Mouse (Mus musculus) liver, embryonic 14.5 days (tissue): ENCODE data around the gene Pwp1. TPM values are rescaled to one million over a fixed set of nuclear protein-coding genes. Genes with fewer than 3 reads are reported as not detected.

ENCODE experiments used
- ATAC-seq: fragments of 200-750 bp; cut with Nextera tagmentation; 2 replicates; pipeline ENCODE4 v1.8.0; 2017; ENCODE audit warnings: moderate number of reproducible peaks, mild to moderate bottlenecking, moderate library complexity; ENCODE audit not compliant: insufficient read depth
- DNase-seq, 3 experiments: peaks; one replicate each; pipeline ENCODE4 v3.0.0-alpha.2; 2012 to 2013; ENCODE audit warnings: low read depth in 3 of 3, low spot score in 3 of 3
- H3K27ac ChIP-seq: fragments of 300-500 bp; sonication (generic); 2 replicates; pipeline ENCODE4 v1.5.1; 2014; ENCODE audit warnings: moderate library complexity, mild to moderate bottlenecking, control low read depth, inconsistent platforms
- H3K27me3 ChIP-seq: fragments of 300-500 bp; sonication (generic); 2 replicates; pipeline ENCODE4 v1.6.1; 2014; ENCODE audit warnings: mild to moderate bottlenecking, low read length, moderate library complexity; ENCODE audit not compliant: control insufficient read depth, insufficient read depth
- H3K36me3 ChIP-seq: fragments of 300-500 bp; sonication (generic); replicated peaks from 2 replicates; pipeline ENCODE4 v1.6.1; 2014; ENCODE audit warnings: low read depth; ENCODE audit not compliant: control insufficient read depth, insufficient read depth
- H3K4me1 ChIP-seq, 2 experiments: fragments of 200-500 bp in 1 of 2; fragments of 300-500 bp in 1 of 2; sonication (generic) in 1 of 2; replicated peaks; 2 replicates each; pipeline ENCODE4 v1.6.1; 2012 to 2014; ENCODE audit warnings: antibody characterized with exemption in 1 of 2, inconsistent platforms in 1 of 2, low read length in 1 of 2; ENCODE audit not compliant: control insufficient read depth in 2 of 2, insufficient read depth in 2 of 2
- H3K4me2 ChIP-seq: fragments of 300-500 bp; sonication (generic); 2 replicates; pipeline ENCODE4 v1.6.1; 2014; ENCODE audit warnings: low read depth, mild to moderate bottlenecking, control low read depth, moderate library complexity
- H3K4me3 ChIP-seq, 2 experiments: fragments of 200-500 bp in 1 of 2; fragments of 300-500 bp in 1 of 2; sonication (generic) in 1 of 2; 2 replicates each; pipeline ENCODE4 v1.5.1; 2012 to 2014; ENCODE audit warnings: low read depth in 2 of 2, low read length in 2 of 2, mild to moderate bottlenecking in 2 of 2, control low read depth in 1 of 2, inconsistent platforms in 1 of 2, moderate library complexity in 1 of 2; ENCODE audit not compliant: insufficient read depth in 1 of 2
- H3K9ac ChIP-seq: fragments of 300-500 bp; sonication (generic); replicated peaks from 2 replicates; pipeline ENCODE4 v1.6.1; 2014; ENCODE audit warnings: mild to moderate bottlenecking, control low read depth, moderate library complexity
- H3K9me3 ChIP-seq: fragments of 300-500 bp; sonication (generic); 2 replicates; pipeline ENCODE4 v1.6.1; 2016; ENCODE audit warnings: low read length, mixed read lengths; ENCODE audit not compliant: control insufficient read depth
- CTCF ChIP-seq: IDR thresholded peaks from 2 replicates; pipeline ENCODE4 v1.5.1; 2016; ENCODE audit warnings: antibody characterized with exemption, low read depth, control low read depth
- EP300 ChIP-seq: IDR thresholded peaks from 2 replicates; pipeline ENCODE4 v1.6.1; 2016; ENCODE audit warnings: antibody characterized with exemption, low read depth
- WGBS: fragments of 180-500 bp; shearing (Covaris S2); extraction: QIAGEN DNeasy Blood & Tissue Kit; methylation state at CpG from one replicate; pipeline ENCODE4 v1.1.7; 2014; ENCODE audit not compliant: insufficient replicate concordance; 5-methylcytosine and 5-hydroxymethylcytosine counted together
- polyA plus RNA-seq, 2 experiments: library from polyadenylated mRNA; depleted of rRNA in 1 of 2; stranded (reverse) in 1 of 2; unstranded in 1 of 2; fragments of >200 nt; fragmentation: Nextera tagmentation in 1 of 2; extraction: Ambion mirVana in 1 of 2; gene quantifications; 2 replicates each; pipeline versions ENCODE4 v1.2.1 to v1.2.3; 2012 to 2014

Pwp1 gene
- polyA plus RNA-seq, 2 experiments = 14.4 to 32.0 TPM

GRCm38 (mm10) chr10:85879886-85880486 lies 50.7 kb downstream of the Pwp1 start:
- 79% methylated on average over 8 of the region's 8 CpGs for WGBS
- peaks cover 51% of the 10 kb centered on the region for H3K36me3 ChIP-seq

GRCm38 (mm10) chr10:85916498-85917309 lies 87.4 kb downstream of the Pwp1 start, which contains the start of gene Prdm4:
Gene Prdm4, minus strand, starts transcription at chr10:85917142.
- peaks cover 3% of the 10 kb centered on the region; the same call in 1 of the 2 replicates for H3K27me3 ChIP-seq
- WGBS = under 1% methylated on average over 90 of the region's 90 CpGs
- no peaks in the 10 kb centered on the region for H3K9me3 ChIP-seq
- TF ChIP-seq CTCF = peak; percentile 62
- no peak for TF ChIP-seq EP300
- DNase-seq (peak; percentile 96 to 97 (median 96)), ATAC-seq (peak; percentile 99)
- H3K4me2 ChIP-seq = peak within 1 kb of the TSS; percentile 70
- peaks cover 7% of the 10 kb centered on the region; the same call in 1 of the 2 replicates for H3K36me3 ChIP-seq
- peak within 1 kb of the TSS; percentile 71 to 92 for H3K4me3 ChIP-seq
- H3K4me1 ChIP-seq = peaks cover 10 to 13% of the 10 kb centered on the region in 2 experiments
- H3K27ac ChIP-seq = peak within 1 kb of the TSS; percentile 55; the same call in 1 of the 2 replicates
- peak within 1 kb of the TSS; percentile 73 for H3K9ac ChIP-seq

More at GRCm38 (mm10) chr10:85879886-85880486, 50.7 kb downstream of the Pwp1 start:
- ATAC-seq = no peak
- no peak overlapping the region for H3K9ac ChIP-seq
- DNase-seq = no peak
- H3K27ac ChIP-seq = no peak overlapping the region
- no peaks in the 10 kb centered on the region for H3K9me3 ChIP-seq
- H3K4me1 ChIP-seq = no peaks in the 10 kb centered on the region
- TF ChIP-seq EP300 (no peak), CTCF (no peak)
- no peak overlapping the region for H3K4me2 ChIP-seq
- no peak overlapping the region for H3K4me3 ChIP-seq
- H3K27me3 ChIP-seq = no peaks in the 10 kb centered on the region

- Histone ChIP-seq H3K27ac (no peak within 1 kb of the TSS), H3K4me2 (peak within 1 kb of the TSS; percentile 59), H3K27me3 (peaks cover 33% of the 10 kb centered on the region), H3K4me1 (no peaks in the 10 kb centered on the region), H3K4me3 (peak within 1 kb of the TSS; percentile 35 to 43), H3K36me3 (no peaks in the 10 kb centered on the region), H3K9ac (no peak within 1 kb of the TSS), H3K9me3 (no peaks in the 10 kb centered on the region)
- no peak for DNase-seq
- TF ChIP-seq EP300 (no peak), CTCF (no peak)
- no peak for ATAC-seq
- 2% methylated on average over 23 of the region's 23 CpGs for WGBS
These were observed 98.6 kb downstream of the Pwp1 start, which contains the start of gene Ascl4 for GRCm38 (mm10) chr10:85927676-85928445. Gene Ascl4, plus strand, starts transcription at chr10:85927681.

DNA sequence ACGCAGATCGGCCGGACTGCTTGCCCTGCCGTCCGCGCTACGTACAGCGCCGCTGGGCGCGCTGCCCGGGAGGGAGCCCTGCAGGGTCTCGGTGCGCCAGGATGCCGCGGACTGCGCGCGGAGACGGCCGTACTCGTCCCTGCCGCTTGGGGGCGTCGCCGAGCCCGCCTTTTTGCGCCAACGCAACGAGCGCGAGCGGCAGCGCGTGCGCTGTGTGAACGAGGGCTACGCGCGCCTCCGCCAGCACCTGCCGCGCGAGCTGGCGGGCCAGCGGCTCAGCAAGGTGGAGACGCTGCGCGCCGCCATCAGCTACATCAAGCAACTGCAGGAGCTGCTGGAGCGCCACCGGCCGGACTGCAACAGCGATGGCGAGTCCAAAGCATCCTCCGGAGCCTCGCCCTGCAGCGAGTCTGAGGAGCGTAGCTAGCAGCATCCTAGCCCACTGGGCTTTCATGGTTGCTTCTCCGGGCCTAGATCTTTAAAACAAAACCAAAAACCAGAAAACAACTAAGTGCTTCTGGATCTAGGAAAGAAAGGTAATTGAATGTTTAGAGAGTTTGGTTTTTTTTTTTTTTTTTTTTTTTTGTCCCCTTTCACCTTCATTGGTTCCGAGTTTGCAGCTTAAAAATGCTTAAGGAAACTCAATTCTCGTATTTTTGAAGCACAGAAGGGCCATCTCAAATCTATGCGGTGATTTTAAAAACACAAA lies 99.4 kb downstream of the Pwp1 start:
- Histone ChIP-seq H3K27me3 (peaks cover 33% of the 10 kb centered on the region), H3K4me1 (no peaks in the 10 kb centered on the region), H3K36me3 (no peaks in the 10 kb centered on the region), H3K9me3 (no peaks in the 10 kb centered on the region), H3K4me3 (peak overlapping the region; percentile 35 to 43), H3K4me2 (peak overlapping the region; percentile 59), H3K27ac (no peak overlapping the region), H3K9ac (no peak overlapping the region)
- ATAC-seq (0 out of 2 replicates have a peak, but pooled peaks have one; percentile 31), DNase-seq (peak in 2 of 3 experiments; percentile 13 to 14)
- TF ChIP-seq EP300 (no peak), CTCF (peak; percentile 38; the same call in 1 of the 2 replicates)
- WGBS = 1% methylated on average over 63 of the region's 63 CpGs
